Mouse (Mus musculus): Measurements from ENCODE around the gene Pde4c.

- TF ChIP-seq MAFK (IDR thresholded peaks at IDR 0.05; ENCODE audit: insufficient read depth, low read depth, low read length) (no peak), ZNF384 (IDR thresholded peaks at IDR 0.05; ENCODE audit: low read depth, low read length) (0 out of 2 replicates have a peak, but pooled peaks have one; percentile 59)
These were observed 45.8 kb downstream of the Pde4c start for GRCm38 (mm10) chr8:70769359-70769758.

Measured in ES-E14 (cell line).